7 mouse cellular contexts compared by ENCODE assay signal in genomic region chr8:84415378-84415898, GRCm38 (mm10). TPM values are rescaled to one million over a fixed set of nuclear protein-coding genes. Genes with fewer than 3 reads are reported as not detected.
DNase-seq lines count a peak whose midpoint lies in the region; ATAC-seq lines count a peak whose summit lies in the region.

No protein-coding gene starts in this region.

- H3K4me2 ChIP-seq in lung, embryonic 15.5 days = peak overlapping the region; percentile 98
- peak overlapping the region; percentile 81 for H3K4me2 ChIP-seq in midbrain, embryonic 13.5 days (replicated peaks)

- H3K27ac ChIP-seq in lung, embryonic 15.5 days = no peak overlapping the region
- peak overlapping the region; percentile 84 for H3K27ac ChIP-seq in midbrain, embryonic 13.5 days

- no peak for DNase-seq in lung, postnatal 36 days
- peak; percentile 76 for DNase-seq in cerebellum, postnatal 25 days
- peak; percentile 7 for DNase-seq in forelimb bud, embryonic 11.5 days (ENCODE audit: low read depth, low spot score)
- peak; percentile 46 for DNase-seq in kidney, postnatal 10 days
- DNase-seq in spleen, postnatal 14 days (ENCODE audit: low spot score in 2 of 2) = no peak

- peaks cover 68% of the 10 kb centered on the region for H3K27me3 ChIP-seq in lung, embryonic 15.5 days
- H3K27me3 ChIP-seq in midbrain, embryonic 13.5 days = no peaks in the 10 kb centered on the region

- WGBS in lung, embryonic 15.5 days = under 1% methylated on average over 42 of the region's 64 CpGs
- WGBS in midbrain, embryonic 13.5 days = under 1% methylated on average over 32 of the region's 64 CpGs

- peaks cover 14% of the 10 kb centered on the region for H3K4me1 ChIP-seq in lung, embryonic 15.5 days
- H3K4me1 ChIP-seq in midbrain, embryonic 13.5 days (replicated peaks) = peaks cover 29% of the 10 kb centered on the region

- H3K4me3 ChIP-seq in lung, embryonic 15.5 days = peak overlapping the region; percentile 56
- peak overlapping the region; percentile 79 for H3K4me3 ChIP-seq in midbrain, embryonic 13.5 days (replicated peaks)

- H3K9me3 ChIP-seq in lung, embryonic 15.5 days = no peaks in the 10 kb centered on the region
- no peaks in the 10 kb centered on the region for H3K9me3 ChIP-seq in midbrain, embryonic 13.5 days

- H3K36me3 ChIP-seq in lung, embryonic 15.5 days = no peaks in the 10 kb centered on the region
- H3K36me3 ChIP-seq in midbrain, embryonic 13.5 days = peaks cover 7% of the 10 kb centered on the region; the same call in 1 of the 2 replicates

- ATAC-seq in lung, embryonic 15.5 days (ENCODE audit: borderline replicate concordance, extremely low read depth, low FRiP score, low TSS enrichment) = peak; percentile 67
- peak; percentile 79 for ATAC-seq in midbrain, embryonic 13.5 days

- peak overlapping the region; percentile 19; the same call in 1 of the 2 replicates for H3K9ac ChIP-seq in lung, embryonic 15.5 days
- peak overlapping the region; percentile 85 for H3K9ac ChIP-seq in midbrain, embryonic 13.5 days (replicated peaks)

RNA-seq across cellular contexts. Expression of gene Cacna1a, which starts 27.2 kb away (rescaled TPM):
- polyA plus RNA-seq in lung, embryonic 15.5 days (2015; fragmentation: Nextera tagmentation; extraction: Ambion mirVana) = 2.1 and 2.4 TPM in 2 replicates
- 18.6 and 19.0 TPM in 2 replicates for polyA plus RNA-seq in midbrain, embryonic 13.5 days (2015; fragmentation: Nextera tagmentation; extraction: Ambion mirVana)

Comparison
In these comparisons a context has a peak if more than half of its experiments do, and no peak if none do; other contexts are left out.
1. DNase-seq: peak in cerebellum, postnatal 25 days (2 of 2), forelimb bud, embryonic 11.5 days (single experiment) and kidney, postnatal 10 days (single experiment); none in lung, postnatal 36 days (single experiment) and spleen, postnatal 14 days (0 of 2).